Mouse (Mus musculus) cortical plate, adult 2 months (tissue): ENCODE results near the gene Zmiz1.

Experiments
- CTCF ChIP-seq: fragments of 200-500 bp; IDR thresholded peaks from 2 replicates; pipeline ENCODE4 v1.5.1; 2011; ENCODE audit warnings: mild to moderate bottlenecking, control low read depth, low read length; ENCODE audit not compliant: insufficient read depth; ENCODE audit errors: extremely low read depth
- POLR2A ChIP-seq: fragments of 200-500 bp; IDR thresholded peaks from 2 replicates; pipeline ENCODE4 v1.6.1; 2011; ENCODE audit warnings: mild to moderate bottlenecking, low read length, control low read depth; ENCODE audit not compliant: insufficient read depth; ENCODE audit errors: extremely low read depth

GRCm38 (mm10) chr14:25664310-25664695, 205.3 kb downstream of the Zmiz1 start:
- TF ChIP-seq CTCF = no peak
- no peak for TF ChIP-seq POLR2A
